Mouse (Mus musculus): ENCODE measurements around the gene Rps29. TPM values are rescaled to one million over a fixed set of nuclear protein-coding genes. Genes with fewer than 3 reads are reported as not detected.
"Not testable (repeated sequence)": the region's sequence is repeated elsewhere in the genome, so short reads cannot be mapped to it uniquely, and the experiment has no call there.

Gene Rps29
- total RNA-seq, 2 experiments from 2014 or later = 998 to 1,003 TPM

- no peak for DNase-seq (ENCODE audit: low spot score in 2 of 2)
These were observed 22.8 kb upstream of the Rps29 start for GRCm38 (mm10) chr12:69181800-69182199.

- no peak for DNase-seq (ENCODE audit: low spot score in 2 of 2)
These were observed 20.4 kb upstream of the Rps29 start for GRCm38 (mm10) chr12:69179371-69179770.

GRCm38 (mm10) chr12:69177526-69177925, 18.5 kb upstream of the Rps29 start:
- DNase-seq (ENCODE audit: low spot score in 2 of 2) = no peak

GRCm38 (mm10) chr12:69175975-69176374, 17.0 kb upstream of the Rps29 start:
- no peak for DNase-seq (ENCODE audit: low spot score in 2 of 2)

- DNase-seq (ENCODE audit: low spot score in 2 of 2) = no peak
These were observed 12.3 kb upstream of the Rps29 start for GRCm38 (mm10) chr12:69171307-69171706.

- DNase-seq (ENCODE audit: low spot score in 2 of 2) = peak; percentile 83 to 95
These were observed 9.6 kb upstream of the Rps29 start, which contains the start of gene Lrr1 for GRCm38 (mm10) chr12:69168461-69169106. Gene Lrr1 (plus strand): TSS chr12:69168814.

GRCm38 (mm10) chr12:69167656-69168460, 8.9 kb upstream of the Rps29 start:
- no peak for DNase-seq (ENCODE audit: low spot score in 2 of 2)

- DNase-seq (ENCODE audit: low spot score in 2 of 2) = not testable (repeated sequence)
These were observed 8.0 kb upstream of the Rps29 start for GRCm38 (mm10) chr12:69166861-69167581.

- no peak for DNase-seq (ENCODE audit: low spot score in 2 of 2)
These were observed 5.9 kb upstream of the Rps29 start for GRCm38 (mm10) chr12:69164904-69165303.

- DNase-seq (ENCODE audit: low spot score in 2 of 2) = not testable (repeated sequence)
These were observed 4.6 kb upstream of the Rps29 start for GRCm38 (mm10) chr12:69163586-69163985.

- not testable (repeated sequence) for DNase-seq (ENCODE audit: low spot score in 2 of 2)
These were observed 1.7 kb upstream of the Rps29 start for GRCm38 (mm10) chr12:69160677-69161076.

- peak; percentile 17 to 60 for DNase-seq (ENCODE audit: low spot score in 2 of 2)
These were observed 573 bp upstream of the Rps29 start for GRCm38 (mm10) chr12:69159578-69159940.

GRCm38 (mm10) chr12:69158366-69158764, 621 bp downstream of the Rps29 start:
- no peak for DNase-seq (ENCODE audit: low spot score in 2 of 2)

- no peak for DNase-seq (ENCODE audit: low spot score in 2 of 2)
These were observed 1.9 kb downstream of the Rps29 start for GRCm38 (mm10) chr12:69157107-69157506.

GRCm38 (mm10) chr12:69156436-69156835, 2.5 kb downstream of the Rps29 start:
- no peak for DNase-seq (ENCODE audit: low spot score in 2 of 2)

- no peak for DNase-seq (ENCODE audit: low spot score in 2 of 2)
These were observed 3.1 kb downstream of the Rps29 start for GRCm38 (mm10) chr12:69155923-69156322.

- no peak for DNase-seq (ENCODE audit: low spot score in 2 of 2)
These were observed 8.9 kb downstream of the Rps29 start for GRCm38 (mm10) chr12:69150049-69150448.

- DNase-seq (ENCODE audit: low spot score in 2 of 2) = no peak
These were observed 11.7 kb downstream of the Rps29 start for GRCm38 (mm10) chr12:69147166-69147735.

GRCm38 (mm10) chr12:69143460-69143859, 15.5 kb downstream of the Rps29 start:
- no peak for DNase-seq (ENCODE audit: low spot score in 2 of 2)

- no peak for DNase-seq (ENCODE audit: low spot score in 2 of 2)
These were observed 19.1 kb downstream of the Rps29 start for GRCm38 (mm10) chr12:69139841-69140240.

GRCm38 (mm10) chr12:69139201-69139600, 19.8 kb downstream of the Rps29 start:
- DNase-seq (ENCODE audit: low spot score in 2 of 2) = no peak

Measured in layer of hippocampus, postnatal 14 days (tissue).